Mouse (Mus musculus) kidney, adult 2 months (tissue): Measurements from ENCODE around the gene Stxbp6.

Experiments
- CTCF ChIP-seq: fragments of 200-500 bp; conservative IDR thresholded peaks from 2 replicates; pipeline ENCODE4 v1.5.1; 2011; ENCODE audit warnings: low read depth, mild to moderate bottlenecking, control low read depth, low read length, moderate library complexity, mixed read lengths; ENCODE audit not compliant: insufficient read depth, insufficient read length
- POLR2A ChIP-seq: fragments of 200-500 bp; IDR thresholded peaks from one replicate; pipeline ENCODE4 v1.6.1; 2011; ENCODE audit warnings: low read depth, low read length, control low read depth

- no peak for TF ChIP-seq CTCF
- TF ChIP-seq POLR2A: no peak
Observed at GRCm38 (mm10) chr12:45042591-45043091, 31.9 kb downstream of the Stxbp6 start.
